Mouse (Mus musculus): ENCODE data around the gene Fam160a1. TPM values are rescaled to one million over a fixed set of nuclear protein-coding genes. Genes with fewer than 3 reads are reported as not detected.

The Fam160a1 gene
- total RNA-seq (2023): 1 to 10 TPM; 1.9 to 2.0 TPM

DNA sequence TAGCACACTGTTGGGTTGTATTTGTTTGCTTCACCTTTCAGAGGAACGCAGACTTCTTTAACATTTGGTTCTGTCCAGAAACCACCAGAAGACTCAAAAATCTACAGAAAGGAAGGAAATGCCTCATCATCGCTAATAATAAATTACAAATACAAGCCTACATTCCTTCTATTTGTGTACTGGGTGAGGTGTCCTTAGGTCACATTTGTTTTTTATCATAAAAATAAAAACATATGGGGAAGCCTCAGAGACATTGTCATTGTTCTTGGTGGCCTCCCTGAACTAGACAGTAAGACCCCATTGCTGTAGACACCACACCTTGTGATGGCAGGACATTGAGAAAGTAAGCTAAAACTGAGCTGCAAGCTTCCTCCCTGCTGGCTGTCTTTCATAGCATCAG is at the start of gene Fam160a1:
Fam160a1 (minus strand) TSS at position 101 of the 400 bp plus-strand sequence.

Other genes starting within 250 kb of the Fam160a1 start
- gene Gatb, start 243.2 kb downstream of the Fam160a1 start, total RNA-seq (2023): 10 to 100 TPM; 14.8 to 15.9 TPM
- 1 to 10 TPM; 1.3 to 1.6 TPM for gene Glt28d2, start 70.2 kb upstream of the Fam160a1 start, total RNA-seq (2023)
- 1 to 10 TPM; 4.4 to 5.2 TPM for gene Gm37240, start 70.2 kb upstream of the Fam160a1 start, total RNA-seq (2023)
- under 1 TPM; 0.12 to 0.24 TPM for gene Sh3d19, start 153.8 kb upstream of the Fam160a1 start, total RNA-seq (2023)
- not detected for gene Prss48, start 185.2 kb upstream of the Fam160a1 start, total RNA-seq (2023)